Mouse (Mus musculus): ENCODE measurements at regions not wholly inside any gene's neighbourhood (a gene's known extent, or its start where the extent isn't known, plus 50 kb on each side); places are given as distances from the start of the nearest gene placed in this dataset.

- H3K4me2 ChIP-seq (replicated peaks; ENCODE audit: low read depth, low read length): no peak overlapping the region; the same call in 1 of the 2 replicates
- 83% methylated on average over 22 of the region's 22 CpGs for WGBS
- H3K27ac ChIP-seq (ENCODE audit: low read depth, low read length): no peak overlapping the region
- no peaks in the 10 kb centered on the region for H3K36me3 ChIP-seq (ENCODE audit: control insufficient read depth, insufficient read depth, low read length)
- no peaks in the 10 kb centered on the region for H3K27me3 ChIP-seq (ENCODE audit: control insufficient read depth, insufficient read depth, low read length)
- DNase-seq (ENCODE audit: low spot score) (no peak), ATAC-seq (ENCODE audit: low FRiP score) (no peak)
- H3K4me3 ChIP-seq (ENCODE audit: low read depth, low read length): no peak overlapping the region
- H3K9ac ChIP-seq (ENCODE audit: low read depth, low read length): no peak overlapping the region
- H3K4me1 ChIP-seq (replicated peaks; ENCODE audit: control insufficient read depth, insufficient read depth, low read length): no peaks in the 10 kb centered on the region; the same call in 1 of the 2 replicates
- no peaks in the 10 kb centered on the region for H3K9me3 ChIP-seq (ENCODE audit: control insufficient read depth, low read length)
Measured at GRCm38 (mm10) chr6:143326956-143327722, 160.1 kb downstream of the Etnk1 start.

DNA sequence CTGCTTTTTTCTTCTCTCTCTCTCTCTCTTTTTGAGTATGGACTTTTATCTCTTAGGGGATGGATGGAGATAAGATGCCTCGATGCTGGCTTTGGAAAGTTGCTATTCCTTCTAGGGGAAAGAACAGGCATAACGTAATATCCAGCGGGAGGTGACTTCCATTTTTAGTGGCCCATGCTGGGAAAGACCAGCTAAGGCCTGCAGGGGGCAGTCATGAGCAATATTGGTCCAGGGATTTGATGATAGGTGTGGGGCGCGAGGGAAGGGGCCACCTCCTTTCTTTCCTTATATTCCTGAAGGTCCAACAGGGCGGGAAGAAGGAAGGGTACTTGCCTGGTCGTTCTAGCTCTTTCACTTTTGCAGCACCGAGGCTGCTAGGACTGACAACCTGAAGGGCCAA is 160.8 kb downstream of the Etnk1 start:
- ATAC-seq (ENCODE audit: low FRiP score) (no peak), DNase-seq (ENCODE audit: low spot score) (no peak)
- no peak overlapping the region for H3K27ac ChIP-seq (ENCODE audit: low read depth, low read length)
- no peak overlapping the region for H3K9ac ChIP-seq (ENCODE audit: low read depth, low read length)
- H3K36me3 ChIP-seq (ENCODE audit: control insufficient read depth, insufficient read depth, low read length): no peaks in the 10 kb centered on the region
- H3K4me3 ChIP-seq (ENCODE audit: low read depth, low read length): no peak overlapping the region
- 81% methylated on average over 8 of the region's 8 CpGs for WGBS
- H3K9me3 ChIP-seq (ENCODE audit: control insufficient read depth, low read length): no peaks in the 10 kb centered on the region
- H3K4me1 ChIP-seq (replicated peaks; ENCODE audit: control insufficient read depth, insufficient read depth, low read length): no peaks in the 10 kb centered on the region; the same call in 1 of the 2 replicates
- H3K4me2 ChIP-seq (replicated peaks; ENCODE audit: low read depth, low read length): no peak overlapping the region
- no peaks in the 10 kb centered on the region for H3K27me3 ChIP-seq (ENCODE audit: control insufficient read depth, insufficient read depth, low read length)

- Histone ChIP-seq H3K36me3 (ENCODE audit: control insufficient read depth, insufficient read depth, low read length) (no peaks in the 10 kb centered on the region), H3K4me3 (ENCODE audit: low read depth, low read length) (no peak overlapping the region), H3K4me1 (replicated peaks; ENCODE audit: control insufficient read depth, insufficient read depth, low read length) (no peaks in the 10 kb centered on the region; the same call in 1 of the 2 replicates), H3K9ac (ENCODE audit: low read depth, low read length) (no peak overlapping the region), H3K4me2 (replicated peaks; ENCODE audit: low read depth, low read length) (no peak overlapping the region), H3K27ac (ENCODE audit: low read depth, low read length) (no peak overlapping the region), H3K27me3 (ENCODE audit: control insufficient read depth, insufficient read depth, low read length) (no peaks in the 10 kb centered on the region), H3K9me3 (ENCODE audit: control insufficient read depth, low read length) (no peaks in the 10 kb centered on the region)
- 80% methylated on average over 9 of the region's 9 CpGs for WGBS
- DNase-seq (ENCODE audit: low spot score) (no peak), ATAC-seq (ENCODE audit: low FRiP score) (no peak)
Measured at GRCm38 (mm10) chr6:143328202-143328601, 161.2 kb downstream of the Etnk1 start.

DNA sequence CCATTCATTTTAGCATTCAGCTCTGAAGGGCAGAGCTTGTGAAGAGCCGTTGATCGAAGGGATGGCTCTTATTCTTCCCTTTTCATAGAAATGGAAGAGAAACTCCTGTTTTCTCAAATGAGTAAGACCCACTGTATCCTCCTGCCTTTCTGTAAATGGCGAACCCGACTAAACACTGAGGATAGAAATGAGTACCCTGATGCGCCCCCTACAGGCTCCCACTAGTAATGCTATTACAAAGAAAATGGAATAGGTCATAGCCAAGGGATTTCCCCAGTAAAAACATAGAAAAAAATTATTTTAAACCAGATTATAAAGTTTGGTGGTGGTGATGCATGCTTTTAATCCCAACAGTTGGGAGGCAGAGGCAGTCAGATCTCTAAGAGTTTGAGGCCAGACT is 162.1 kb downstream of the Etnk1 start:
- no peak overlapping the region for H3K4me2 ChIP-seq (replicated peaks; ENCODE audit: low read depth, low read length)
- H3K9ac ChIP-seq (ENCODE audit: low read depth, low read length): no peak overlapping the region
- H3K36me3 ChIP-seq (ENCODE audit: control insufficient read depth, insufficient read depth, low read length): no peaks in the 10 kb centered on the region
- H3K4me1 ChIP-seq (replicated peaks; ENCODE audit: control insufficient read depth, insufficient read depth, low read length): no peaks in the 10 kb centered on the region; the same call in 1 of the 2 replicates
- no peak overlapping the region for H3K4me3 ChIP-seq (ENCODE audit: low read depth, low read length)
- WGBS: 68% methylated on average over 5 of the region's 5 CpGs
- H3K27ac ChIP-seq (ENCODE audit: low read depth, low read length): no peak overlapping the region
- ATAC-seq (ENCODE audit: low FRiP score) (no peak), DNase-seq (ENCODE audit: low spot score) (no peak)
- H3K9me3 ChIP-seq (ENCODE audit: control insufficient read depth, low read length): no peaks in the 10 kb centered on the region
- no peaks in the 10 kb centered on the region for H3K27me3 ChIP-seq (ENCODE audit: control insufficient read depth, insufficient read depth, low read length)

- WGBS: 88% methylated on average over 8 of the region's 8 CpGs
- H3K27me3 ChIP-seq (ENCODE audit: control insufficient read depth, insufficient read depth, low read length): no peaks in the 10 kb centered on the region
- ATAC-seq (ENCODE audit: low FRiP score): no peak
- DNase-seq (ENCODE audit: low spot score): no peak
- no peak overlapping the region for H3K9ac ChIP-seq (ENCODE audit: low read depth, low read length)
- H3K9me3 ChIP-seq (ENCODE audit: control insufficient read depth, low read length): no peaks in the 10 kb centered on the region
- no peak overlapping the region for H3K4me3 ChIP-seq (ENCODE audit: low read depth, low read length)
- H3K4me1 ChIP-seq (replicated peaks; ENCODE audit: control insufficient read depth, insufficient read depth, low read length): no peaks in the 10 kb centered on the region
- no peak overlapping the region for H3K4me2 ChIP-seq (replicated peaks; ENCODE audit: low read depth, low read length)
- no peak overlapping the region for H3K27ac ChIP-seq (ENCODE audit: low read depth, low read length)
- H3K36me3 ChIP-seq (ENCODE audit: control insufficient read depth, insufficient read depth, low read length): no peaks in the 10 kb centered on the region
Measured at GRCm38 (mm10) chr6:143333493-143333892, 166.5 kb downstream of the Etnk1 start.

GRCm38 (mm10) chr6:143336574-143336973 is 169.6 kb downstream of the Etnk1 start:
- no peak for ATAC-seq (ENCODE audit: low FRiP score)

DNA sequence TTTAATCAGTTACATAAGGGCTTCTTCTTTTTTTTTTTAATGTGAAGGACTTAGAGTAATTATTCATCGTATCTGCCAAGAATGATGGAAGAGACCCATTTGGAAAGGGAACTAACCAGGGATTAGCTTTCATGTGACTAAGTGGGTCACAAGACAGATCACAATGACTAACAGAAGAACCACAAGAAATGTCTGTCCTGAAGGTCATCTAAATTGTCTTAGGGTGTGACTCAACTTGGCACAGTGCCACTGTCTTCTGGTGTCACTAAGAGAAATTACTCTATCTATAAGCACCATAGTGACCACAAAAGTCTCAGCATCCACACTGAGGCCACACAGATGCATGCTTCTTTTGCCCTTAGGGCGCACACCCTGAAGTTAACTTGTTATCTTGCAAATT is 182.0 kb downstream of the Etnk1 start:
- ATAC-seq (ENCODE audit: low FRiP score) (no peak), DNase-seq (ENCODE audit: low spot score) (no peak)
- WGBS: 94% methylated on average over 2 of the region's 2 CpGs
- no peaks in the 10 kb centered on the region for H3K4me1 ChIP-seq (replicated peaks; ENCODE audit: control insufficient read depth, insufficient read depth, low read length)
- H3K9ac ChIP-seq (ENCODE audit: low read depth, low read length): no peak overlapping the region
- no peak overlapping the region for H3K4me3 ChIP-seq (ENCODE audit: low read depth, low read length)
- H3K9me3 ChIP-seq (ENCODE audit: control insufficient read depth, low read length): no peaks in the 10 kb centered on the region
- no peaks in the 10 kb centered on the region for H3K27me3 ChIP-seq (ENCODE audit: control insufficient read depth, insufficient read depth, low read length)
- no peak overlapping the region for H3K4me2 ChIP-seq (replicated peaks; ENCODE audit: low read depth, low read length)
- no peaks in the 10 kb centered on the region for H3K36me3 ChIP-seq (ENCODE audit: control insufficient read depth, insufficient read depth, low read length)
- H3K27ac ChIP-seq (ENCODE audit: low read depth, low read length): no peak overlapping the region

More at GRCm38 (mm10) chr6:143336574-143336973, 169.6 kb downstream of the Etnk1 start:
- 89% methylated on average over 4 of the region's 4 CpGs for WGBS
- Histone ChIP-seq H3K9ac (ENCODE audit: low read depth, low read length) (no peak overlapping the region), H3K36me3 (ENCODE audit: control insufficient read depth, insufficient read depth, low read length) (no peaks in the 10 kb centered on the region), H3K4me3 (ENCODE audit: low read depth, low read length) (no peak overlapping the region), H3K4me2 (replicated peaks; ENCODE audit: low read depth, low read length) (no peak overlapping the region), H3K27me3 (ENCODE audit: control insufficient read depth, insufficient read depth, low read length) (no peaks in the 10 kb centered on the region), H3K27ac (ENCODE audit: low read depth, low read length) (no peak overlapping the region), H3K9me3 (ENCODE audit: control insufficient read depth, low read length) (no peaks in the 10 kb centered on the region), H3K4me1 (replicated peaks; ENCODE audit: control insufficient read depth, insufficient read depth, low read length) (no peaks in the 10 kb centered on the region)
- DNase-seq (ENCODE audit: low spot score): no peak

DNA sequence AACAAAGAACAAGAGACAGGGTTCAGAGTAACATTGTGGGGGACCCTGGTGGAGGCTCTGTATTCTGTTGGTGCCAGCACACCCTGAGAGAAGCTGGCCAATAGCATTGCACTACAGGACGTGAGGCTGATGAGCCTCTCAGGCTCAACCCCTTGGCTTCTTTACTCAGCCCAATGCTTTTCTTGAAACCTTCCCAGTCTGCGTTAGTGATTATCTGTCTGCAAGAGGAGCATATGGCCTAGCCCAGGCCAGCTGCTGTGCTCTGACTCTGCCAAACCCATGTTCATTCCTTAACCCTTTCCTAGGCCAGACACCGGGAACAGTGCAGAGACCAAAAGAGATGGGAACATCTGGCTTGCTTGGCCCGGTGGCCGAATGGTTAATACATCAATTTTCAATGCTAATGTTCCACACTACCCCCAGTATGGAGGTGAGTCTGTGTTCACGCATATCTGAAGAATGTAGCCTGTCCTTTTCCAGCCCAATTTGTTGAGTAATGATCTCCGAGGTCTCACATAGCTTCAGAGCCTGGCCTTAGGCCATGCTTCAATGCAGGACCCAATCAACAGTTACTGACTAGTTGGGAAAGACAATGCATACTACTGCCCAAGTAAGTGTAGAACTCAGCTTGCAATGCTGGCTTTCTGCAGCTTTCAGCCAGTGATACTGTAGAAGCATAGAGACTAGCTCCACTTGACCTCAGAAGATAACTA is 192.5 kb downstream of the Etnk1 start:
- Histone ChIP-seq H3K4me1 (replicated peaks; ENCODE audit: control insufficient read depth, insufficient read depth, low read length) (no peaks in the 10 kb centered on the region), H3K9me3 (ENCODE audit: control insufficient read depth, low read length) (no peaks in the 10 kb centered on the region), H3K27ac (ENCODE audit: low read depth, low read length) (no peak overlapping the region), H3K36me3 (ENCODE audit: control insufficient read depth, insufficient read depth, low read length) (no peaks in the 10 kb centered on the region), H3K27me3 (ENCODE audit: control insufficient read depth, insufficient read depth, low read length) (no peaks in the 10 kb centered on the region), H3K4me3 (ENCODE audit: low read depth, low read length) (no peak overlapping the region), H3K9ac (ENCODE audit: low read depth, low read length) (no peak overlapping the region), H3K4me2 (replicated peaks; ENCODE audit: low read depth, low read length) (no peak overlapping the region)
- ATAC-seq (ENCODE audit: low FRiP score) (peak; percentile 45; the same call in 1 of the 2 replicates), DNase-seq (ENCODE audit: low spot score) (peak; percentile 18)
- WGBS: 66% methylated on average over 7 of the region's 7 CpGs
